Mouse (Mus musculus): ENCODE results near the gene Agtrap. TPM values are rescaled to one million over a fixed set of nuclear protein-coding genes. Genes with fewer than 3 reads are reported as not detected.

The Agtrap gene
- total RNA-seq, 2 experiments from 2014 or later = 9.8 to 12.6 TPM

GRCm38 (mm10) chr4:148033858-148034410 is 53.9 kb downstream of the Agtrap start:
- no peak for DNase-seq
- intact Hi-C loops (cut with DNase I) = no loop called here
- H3K27ac ChIP-seq = no peak overlapping the region
- no peak for TF ChIP-seq CTCF (IDR thresholded peaks at IDR 0.05)
- H3K4me3 ChIP-seq = no peak overlapping the region

DNA sequence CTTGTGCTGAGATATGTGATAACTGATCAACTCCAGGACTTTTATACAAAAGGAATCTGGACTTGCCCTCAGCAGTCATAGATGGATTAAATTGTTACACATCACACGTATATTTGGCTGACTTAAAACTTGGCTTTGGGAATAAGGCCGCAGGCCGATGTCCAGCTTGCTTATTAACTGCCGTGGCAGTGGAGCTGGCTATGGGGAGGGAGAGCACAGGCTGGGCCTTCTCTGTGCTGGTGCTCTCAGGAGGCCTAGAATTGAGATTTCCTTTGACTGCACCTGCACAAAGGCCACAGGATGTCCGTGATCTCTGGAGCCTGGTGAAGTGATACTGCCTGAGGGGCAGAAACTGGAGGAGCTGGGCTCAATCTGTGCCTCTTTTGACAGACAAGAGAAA is 57.3 kb downstream of the Agtrap start:
- TF ChIP-seq CTCF (IDR thresholded peaks at IDR 0.05) = no peak
- DNase-seq = no peak

GRCm38 (mm10) chr4:148029297-148029696 is 58.5 kb downstream of the Agtrap start:
- no peak overlapping the region for H3K4me3 ChIP-seq
- intact Hi-C loops (cut with DNase I) = no loop called here
- no peak for TF ChIP-seq CTCF (IDR thresholded peaks at IDR 0.05)
- H3K27ac ChIP-seq = no peak overlapping the region
- DNase-seq = no peak

More for the DNA sequence above, 57.3 kb downstream of the Agtrap start:
- Histone ChIP-seq H3K4me3 (no peak overlapping the region), H3K27ac (no peak overlapping the region)
- intact Hi-C loops (cut with DNase I) = no loop called here

Other genes with a start within 250 kb of the Agtrap start
- 1 to 10 TPM; 8.6 to 9.5 TPM for gene Zfp933, start 239.7 kb downstream of the Agtrap start, total RNA-seq (2021)
- gene Miip, start 219.2 kb downstream of the Agtrap start, total RNA-seq (2021) = 1 to 10 TPM; 5.1 to 5.5 TPM
- 1 to 10 TPM; 7.3 to 7.7 TPM for gene Fv1, start 219.1 kb downstream of the Agtrap start, total RNA-seq (2021)
- 100 to 1,000 TPM; 416 to 452 TPM for gene Mfn2, start 183.3 kb downstream of the Agtrap start, total RNA-seq (2021)
- 10 to 100 TPM; 17.1 to 25.9 TPM for gene Plod1, start 151.3 kb downstream of the Agtrap start, total RNA-seq (2021)
- gene 2510039O18Rik, start 147.1 kb downstream of the Agtrap start, total RNA-seq (2021) = 10 to 100 TPM; 17.0 to 21.5 TPM
- gene Nppb, start 102.2 kb downstream of the Agtrap start, total RNA-seq (2021) = not detected
- gene Nppa, start 87.3 kb downstream of the Agtrap start, total RNA-seq (2021) = not detected
- gene Clcn6, start 49.2 kb downstream of the Agtrap start, total RNA-seq (2021) = 1 to 10 TPM; 4.7 to 5.0 TPM
- 10 to 100 TPM in 1 of 2 experiments, 1 to 10 TPM in 1; 6.9 to 14.2 TPM for gene Mthfr, start 49.0 kb downstream of the Agtrap start, total RNA-seq (2021)
- gene Mad2l2, start 42.4 kb upstream of the Agtrap start, total RNA-seq (2021) = 10 to 100 TPM; 10.3 to 18.0 TPM
- gene Draxin, start 42.7 kb upstream of the Agtrap start, total RNA-seq (2021) = under 1 TPM in 1 of 2 experiments, not detected in 1; 0.03 TPM
- gene Fbxo6, start 64.1 kb upstream of the Agtrap start, total RNA-seq (2021) = 10 to 100 TPM; 36.8 to 46.4 TPM
- 1 to 10 TPM; 7.5 to 9.7 TPM for gene Fbxo44, start 72.5 kb upstream of the Agtrap start, total RNA-seq (2021)
- under 1 TPM in 1 of 2 experiments, not detected in 1; 0.43 TPM for gene Fbxo2, start 72.6 kb upstream of the Agtrap start, total RNA-seq (2021)
- gene Disp3, start 199.9 kb upstream of the Agtrap start, total RNA-seq (2021) = not detected